Mouse (Mus musculus): ENCODE data around the gene Ercc6.

- no peak for TF ChIP-seq CTCF (IDR thresholded peaks at IDR 0.05; ENCODE audit: extremely low read depth, insufficient read depth, insufficient read length, insufficient replicate concordance)
- TF ChIP-seq POLR2A (IDR thresholded peaks at IDR 0.05; ENCODE audit: low read depth, low read length) = no peak
These were observed 41.7 kb downstream of the Ercc6 start for GRCm38 (mm10) chr14:32554860-32555526.

Data from spleen, adult 2 months (tissue).